9 mouse cellular contexts compared by ENCODE assay signal in the genomic region with DNA sequence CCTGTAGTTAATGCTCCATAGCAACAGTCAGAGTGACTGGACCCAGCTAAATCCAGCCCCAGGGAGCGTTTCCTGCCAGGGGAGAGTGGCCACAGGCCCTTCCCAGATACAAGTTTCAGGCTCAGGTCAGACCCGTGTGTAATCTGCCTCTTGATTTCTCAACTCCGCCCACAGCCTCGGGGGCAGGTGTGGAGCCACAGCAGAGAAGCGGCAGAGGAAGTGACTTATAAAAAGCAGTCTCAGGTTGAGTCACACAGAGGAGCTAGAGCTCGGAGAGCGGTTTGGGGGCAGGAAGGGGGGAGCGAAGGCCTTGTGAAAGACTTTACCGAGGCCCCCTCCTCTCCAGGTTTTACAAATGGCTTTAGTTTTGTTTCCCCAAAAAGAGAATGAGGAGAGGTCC. TPM values are rescaled to one million over a fixed set of nuclear protein-coding genes. Genes with fewer than 3 reads are reported as not detected.
DNase-seq lines count a peak whose midpoint lies in the region; ATAC-seq and TF ChIP-seq lines count a peak whose summit lies in the region.
"Had no signal": no experiment of that assay in that cellular context is flagged by ENCODE, and none has a peak within 500 bp of the region (broad histone marks: within the 10 kb centered on the region; RNA-seq: fewer than 3 reads in every experiment).

No protein-coding gene starts in this region.

- TF ChIP-seq CTCF in lung, adult 2 months (IDR thresholded peaks at IDR 0.05; ENCODE audit: insufficient read depth, low read length), result no peak
- TF ChIP-seq CTCF in bone marrow, adult 2 months (IDR thresholded peaks at IDR 0.05; ENCODE audit: control insufficient read depth, insufficient read depth, low read length), result no peak
- TF ChIP-seq CTCF in lung, postnatal 0 days (IDR thresholded peaks at IDR 0.05), result no peak
- no peak for TF ChIP-seq CTCF in cerebellum, adult 2 months (IDR thresholded peaks at IDR 0.05; ENCODE audit: borderline replicate concordance, insufficient read depth, low read depth, low read length)

- no peaks in the 10 kb centered on the region for H3K27me3 ChIP-seq in lung, postnatal 0 days (replicated peaks; ENCODE audit: insufficient read depth, low read length)
- no peaks in the 10 kb centered on the region for H3K27me3 ChIP-seq in cerebellum, adult 2 months (ENCODE audit: control insufficient read depth, insufficient read depth, low read length)
- H3K27me3 ChIP-seq in hindbrain, embryonic 14.5 days (ENCODE audit: control insufficient read depth, insufficient read depth, low read length), result no peaks in the 10 kb centered on the region
- H3K27me3 ChIP-seq: embryonic facial prominence, embryonic 12.5 days had no signal

- H3K9me3 ChIP-seq in lung, postnatal 0 days (ENCODE audit: low read length), result no peaks in the 10 kb centered on the region
- no peaks in the 10 kb centered on the region for H3K9me3 ChIP-seq in hindbrain, embryonic 14.5 days (ENCODE audit: control insufficient read depth, low read length)
- H3K9me3 ChIP-seq: embryonic facial prominence, embryonic 12.5 days had no signal

- no peaks in the 10 kb centered on the region for H3K4me1 ChIP-seq in lung, adult 2 months (ENCODE audit: control insufficient read depth, insufficient read depth, low read length)
- peaks cover 7% of the 10 kb centered on the region for H3K4me1 ChIP-seq in bone marrow, adult 2 months (ENCODE audit: control insufficient read depth, insufficient read depth, low read length)
- no peaks in the 10 kb centered on the region for H3K4me1 ChIP-seq in lung, postnatal 0 days (ENCODE audit: insufficient read depth, low read depth, low read length)
- no peaks in the 10 kb centered on the region; the same call in 1 of the 2 replicates for H3K4me1 ChIP-seq in cerebellum, adult 2 months (ENCODE audit: control insufficient read depth, insufficient read depth, low read length)
- H3K4me1 ChIP-seq in hindbrain, embryonic 14.5 days (replicated peaks; ENCODE audit: control insufficient read depth, insufficient read depth, low read length), result no peaks in the 10 kb centered on the region
- H3K4me1 ChIP-seq: embryonic facial prominence, embryonic 12.5 days had no signal

- WGBS in lung, adult 2 months, result 24% methylated on average over 9 of the region's 9 CpGs
- WGBS in bone marrow, adult 2 months, result 7% methylated on average over 9 of the region's 9 CpGs
- 19% methylated on average over 9 of the region's 9 CpGs for WGBS in lung, postnatal 0 days
- WGBS in cerebellum, adult 2 months, result 53% methylated on average over 9 of the region's 9 CpGs
- WGBS in hindbrain, embryonic 14.5 days, result 51% methylated on average over 9 of the region's 9 CpGs

- no peak overlapping the region for H3K9ac ChIP-seq in lung, postnatal 0 days (replicated peaks; ENCODE audit: low read depth)
- no peak overlapping the region for H3K9ac ChIP-seq in hindbrain, embryonic 14.5 days
- H3K9ac ChIP-seq: embryonic facial prominence, embryonic 12.5 days had no signal

- no peaks in the 10 kb centered on the region for H3K36me3 ChIP-seq in lung, postnatal 0 days (ENCODE audit: insufficient read depth, low read length)
- H3K36me3 ChIP-seq in hindbrain, embryonic 14.5 days (replicated peaks; ENCODE audit: control insufficient read depth, insufficient read depth), result no peaks in the 10 kb centered on the region
- H3K36me3 ChIP-seq: embryonic facial prominence, embryonic 12.5 days had no signal

- peak; percentile 71 to 72 for DNase-seq in lung, adult 18-20 months
- DNase-seq in lung, adult 2 months, result no peak
- peak; percentile 60 for DNase-seq in lung, postnatal 0 days (ENCODE audit: low spot score)
- DNase-seq in thymus, postnatal 0 days (ENCODE audit: low spot score), result peak; percentile 92
- no peak for DNase-seq in cerebellum, adult 2 months
- no peak for DNase-seq in hindbrain, embryonic 14.5 days (ENCODE audit: low spot score)
- DNase-seq in kidney, adult 8-10 months, result no peak

- peak overlapping the region; percentile 72 for H3K27ac ChIP-seq in bone marrow, adult 2 months (ENCODE audit: control insufficient read depth, insufficient read depth, low read depth, low read length, poor library complexity)
- no peak overlapping the region for H3K27ac ChIP-seq in lung, postnatal 0 days (ENCODE audit: low read length)
- H3K27ac ChIP-seq in cerebellum, adult 2 months (ENCODE audit: insufficient read depth, low read length), result no peak overlapping the region
- no peak overlapping the region for H3K27ac ChIP-seq in hindbrain, embryonic 14.5 days
- H3K27ac ChIP-seq: embryonic facial prominence, embryonic 12.5 days had no signal

- ATAC-seq in lung, postnatal 0 days, result peak; percentile 78
- no peak for ATAC-seq in hindbrain, embryonic 14.5 days (ENCODE audit: low FRiP score)

- no peak overlapping the region for H3K4me3 ChIP-seq in lung, adult 2 months (replicated peaks; ENCODE audit: extremely low read depth, low read depth, low read length)
- H3K4me3 ChIP-seq in bone marrow, adult 2 months (replicated peaks; ENCODE audit: control insufficient read depth, low read depth, low read length), result no peak overlapping the region
- H3K4me3 ChIP-seq in lung, postnatal 0 days (ENCODE audit: low read depth, low read length), result no peak overlapping the region
- no peak overlapping the region for H3K4me3 ChIP-seq in cerebellum, adult 2 months (replicated peaks; ENCODE audit: insufficient read depth, low read depth, low read length)
- no peak overlapping the region for H3K4me3 ChIP-seq in hindbrain, embryonic 14.5 days (replicated peaks; ENCODE audit: low read length)
- H3K4me3 ChIP-seq: embryonic facial prominence, embryonic 12.5 days had no signal

- H3K4me2 ChIP-seq in lung, postnatal 0 days (replicated peaks; ENCODE audit: low read depth, low read length), result no peak overlapping the region
- no peak overlapping the region for H3K4me2 ChIP-seq in hindbrain, embryonic 14.5 days (replicated peaks)
- H3K4me2 ChIP-seq: embryonic facial prominence, embryonic 12.5 days had no signal

- no peak for TF ChIP-seq EP300 in lung, postnatal 0 days (IDR thresholded peaks at IDR 0.05)

- TF ChIP-seq POLR2A in lung, adult 2 months (IDR thresholded peaks at IDR 0.05; ENCODE audit: borderline replicate concordance, extremely low read depth, low read depth, low read length), result no peak
- no peak for TF ChIP-seq POLR2A in bone marrow, adult 2 months (IDR thresholded peaks at IDR 0.05; ENCODE audit: borderline replicate concordance, control insufficient read depth, low read depth, low read length)
- TF ChIP-seq POLR2A in cerebellum, adult 2 months (IDR thresholded peaks at IDR 0.05; ENCODE audit: borderline replicate concordance, insufficient read depth, low read length), result no peak

RNA-seq across cellular contexts. Expression of a gene that starts 46.6 kb away (rescaled TPM):
- polyA plus RNA-seq in lung, adult 2 months (2012; rRNA removed), result 57.2 and 65.6 TPM in 2 replicates
- 36.1 and 79.3 TPM in 2 replicates for polyA plus RNA-seq in bone marrow, adult 2 months (2011; ENCODE audit: insufficient read depth, insufficient read length, low replicate concordance, missing spikeins)
- polyA plus RNA-seq in lung, postnatal 0 days (2015; fragmentation: Nextera tagmentation; extraction: Ambion mirVana), result 36.2 and 38.0 TPM in 2 replicates
- polyA plus RNA-seq in thymus, postnatal 0 days (2015; fragmentation: Nextera tagmentation; extraction: Ambion mirVana), result 37.3 and 38.8 TPM in 2 replicates
- 93.6 and 114 TPM in 2 replicates for polyA plus RNA-seq in cerebellum, adult 2 months (2012; rRNA removed)
- 25.3 and 25.7 TPM in 2 replicates for polyA plus RNA-seq in hindbrain, embryonic 14.5 days (2014; fragmentation: Nextera tagmentation; extraction: Ambion mirVana)

Comparison
In these comparisons a context has a peak if more than half of its experiments do, and no peak if none do; other contexts are left out.
1. DNase-seq: peak in lung, adult 18-20 months (2 of 2), lung, postnatal 0 days (single experiment) and thymus, postnatal 0 days (single experiment); none in lung, adult 2 months (single experiment), cerebellum, adult 2 months (0 of 2), hindbrain, embryonic 14.5 days (single experiment) and kidney, adult 8-10 months (0 of 2).